Mouse (Mus musculus) heart, adult 2 months (tissue): ENCODE measurements around the gene Cwc25.

Experiments used
- CTCF ChIP-seq: fragments of 200-600 bp; IDR thresholded peaks from 2 replicates; pipeline ENCODE4 v1.8.1; 2022; ENCODE audit warnings: antibody characterized with exemption, mild to moderate bottlenecking, moderate library complexity
- EP300 ChIP-seq: fragments of 200-500 bp; IDR thresholded peaks from 2 replicates; pipeline ENCODE4 v1.6.1; 2011; ENCODE audit warnings: low read depth, low read length, control low read depth; ENCODE audit not compliant: insufficient read depth
- POLR2A ChIP-seq: fragments of 200-500 bp; IDR thresholded peaks from 2 replicates; pipeline ENCODE4 v1.6.1; 2011; ENCODE audit warnings: mild to moderate bottlenecking, low read depth, low read length, control low read depth; ENCODE audit not compliant: insufficient read depth

DNA sequence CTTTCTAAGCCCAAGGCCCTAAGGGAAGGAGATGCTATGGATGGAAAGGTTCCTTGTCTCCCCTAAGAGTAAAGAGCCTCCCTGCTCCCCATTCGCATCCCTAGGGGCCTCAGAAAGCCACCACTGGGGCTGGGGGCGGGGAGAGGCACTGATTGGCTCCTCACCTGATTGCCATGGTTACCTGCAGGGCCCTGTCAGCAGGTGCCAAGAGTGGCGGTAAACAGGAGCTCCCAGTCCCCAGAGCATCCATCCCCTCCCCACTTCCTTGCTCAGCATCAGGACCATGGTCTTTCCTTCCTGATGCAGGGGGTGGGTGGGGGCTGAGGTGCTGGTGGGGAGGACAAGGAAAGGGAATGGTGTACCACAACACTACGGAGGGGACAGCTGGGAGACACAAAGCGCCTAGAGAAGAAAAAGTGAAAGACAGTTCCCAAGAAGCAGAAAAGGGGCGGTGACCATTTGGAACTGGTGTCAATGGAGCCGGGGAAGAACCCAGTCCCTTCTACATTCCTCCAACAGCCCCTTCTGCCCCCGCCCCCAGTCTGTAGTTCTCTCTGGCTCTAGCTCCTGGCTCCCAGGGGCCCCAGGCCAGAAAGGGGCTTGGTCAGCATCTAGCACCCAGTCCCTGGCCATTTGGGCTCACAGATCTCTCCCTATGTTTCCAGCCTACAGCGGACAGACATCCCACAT, 70.5 kb downstream of the Cwc25 start:
- TF ChIP-seq CTCF (no peak), POLR2A (no peak), EP300 (no peak)
